Mouse (Mus musculus) liver, adult 2 months (tissue): ENCODE measurements at regions not wholly inside any gene's neighbourhood (a gene's known extent, or its start where the extent isn't known, plus 50 kb on each side); places are given as distances from the start of the nearest gene placed in this dataset.

Experiments used
- DNase-seq: peaks from one replicate; pipeline ENCODE4 v3.0.0-alpha.2; 2011; ENCODE audit warnings: low read depth, low spot score; ENCODE audit errors: extremely low read depth
- H3K27ac ChIP-seq: fragments of 200-500 bp; replicated peaks from 2 replicates; pipeline ENCODE4 v1.5.1; 2012; ENCODE audit warnings: low read depth, mild to moderate bottlenecking, control low read depth, inconsistent platforms, low read length; ENCODE audit not compliant: insufficient read depth
- H3K27me3 ChIP-seq: fragments of 200-500 bp; 2 replicates; pipeline ENCODE4 v1.6.1; 2012; ENCODE audit warnings: mild to moderate bottlenecking, moderate library complexity, low read length, inconsistent platforms; ENCODE audit not compliant: control insufficient read depth, insufficient read depth
- H3K36me3 ChIP-seq: fragments of 200-500 bp; 2 replicates; pipeline ENCODE4 v1.6.1; 2012; ENCODE audit warnings: low read length, inconsistent platforms; ENCODE audit not compliant: control insufficient read depth, insufficient read depth
- H3K4me1 ChIP-seq: fragments of 200-500 bp; 2 replicates; pipeline ENCODE4 v1.6.1; 2011; ENCODE audit warnings: low read length; ENCODE audit not compliant: control insufficient read depth, insufficient read depth
- H3K4me3 ChIP-seq: fragments of 200-500 bp; 2 replicates; pipeline ENCODE4 v1.5.1; 2011; ENCODE audit warnings: low read depth, mild to moderate bottlenecking, control low read depth, low read length, moderate library complexity; ENCODE audit not compliant: insufficient read depth
- H3K79me2 ChIP-seq: fragments of 200-500 bp; 2 replicates; pipeline ENCODE4 v1.6.1; 2012; ENCODE audit warnings: inconsistent platforms, mild to moderate bottlenecking, low read length, moderate library complexity; ENCODE audit not compliant: control insufficient read depth, insufficient read depth
- H3K9ac ChIP-seq: fragments of 200-500 bp; 2 replicates; pipeline ENCODE4 v1.6.1; 2012; ENCODE audit warnings: low read depth, mild to moderate bottlenecking, control low read depth, inconsistent platforms, low read length
- CTCF ChIP-seq: fragments of 200-500 bp; IDR thresholded peaks from 2 replicates; pipeline ENCODE4 v1.5.1; 2011; ENCODE audit warnings: low read depth, low read length, control low read depth
- POLR2A ChIP-seq: fragments of 200-500 bp; IDR thresholded peaks from 2 replicates; pipeline ENCODE4 v1.6.1; 2011; ENCODE audit warnings: low read length, control low read depth; ENCODE audit not compliant: insufficient read depth; ENCODE audit errors: extremely low read depth
- WGBS: fragments of 180-500 bp; shearing (Covaris S2); methylation state at CpG from one replicate; pipeline ENCODE4 v1.1.7; 2018; 5-methylcytosine and 5-hydroxymethylcytosine counted together

DNA sequence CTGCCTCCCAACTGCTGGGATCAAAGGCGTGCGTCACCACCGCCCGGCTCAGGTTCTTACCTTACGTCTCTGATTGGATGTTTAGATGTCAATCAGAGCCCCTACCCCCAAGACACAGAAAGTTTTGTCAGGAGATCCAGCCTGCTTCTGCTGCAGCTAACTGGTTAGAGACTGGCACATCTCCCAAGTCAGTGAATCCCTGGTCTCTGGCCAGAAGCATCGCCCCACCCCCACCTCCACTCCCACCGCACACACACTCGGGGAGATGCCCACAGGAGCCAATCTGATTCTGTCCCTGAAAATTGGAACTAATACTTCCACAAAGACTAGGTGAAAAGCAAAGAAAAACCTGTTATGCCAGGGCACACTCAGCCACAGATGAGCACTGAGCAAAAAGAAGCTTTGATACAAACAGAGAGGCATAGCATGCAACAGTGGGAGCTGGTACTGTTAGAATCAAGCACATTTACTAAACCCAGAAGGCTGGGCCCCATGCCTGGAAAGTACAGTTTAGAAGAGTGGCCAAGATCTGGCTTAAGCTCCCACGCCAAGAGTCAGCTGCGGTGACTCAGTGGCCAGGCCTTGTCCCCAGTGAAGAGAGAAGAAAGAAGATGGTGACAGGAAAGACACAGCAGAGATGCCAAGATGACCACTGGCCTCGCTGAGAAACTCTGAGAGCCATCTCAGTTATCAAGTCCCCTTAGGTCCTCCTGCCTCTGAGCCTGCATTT, 130.4 kb downstream of the Utp6 start:
- no peaks in the 10 kb centered on the region for H3K4me1 ChIP-seq
- no peaks in the 10 kb centered on the region for H3K27me3 ChIP-seq
- TF ChIP-seq POLR2A = no peak
- DNase-seq = no peak
- WGBS = 92% methylated on average over 11 of the region's 11 CpGs
- H3K36me3 ChIP-seq = no peaks in the 10 kb centered on the region
- H3K9ac ChIP-seq = no peak overlapping the region
- H3K79me2 ChIP-seq = no peaks in the 10 kb centered on the region
- no peak overlapping the region for H3K4me3 ChIP-seq
- H3K27ac ChIP-seq = no peak overlapping the region

DNA sequence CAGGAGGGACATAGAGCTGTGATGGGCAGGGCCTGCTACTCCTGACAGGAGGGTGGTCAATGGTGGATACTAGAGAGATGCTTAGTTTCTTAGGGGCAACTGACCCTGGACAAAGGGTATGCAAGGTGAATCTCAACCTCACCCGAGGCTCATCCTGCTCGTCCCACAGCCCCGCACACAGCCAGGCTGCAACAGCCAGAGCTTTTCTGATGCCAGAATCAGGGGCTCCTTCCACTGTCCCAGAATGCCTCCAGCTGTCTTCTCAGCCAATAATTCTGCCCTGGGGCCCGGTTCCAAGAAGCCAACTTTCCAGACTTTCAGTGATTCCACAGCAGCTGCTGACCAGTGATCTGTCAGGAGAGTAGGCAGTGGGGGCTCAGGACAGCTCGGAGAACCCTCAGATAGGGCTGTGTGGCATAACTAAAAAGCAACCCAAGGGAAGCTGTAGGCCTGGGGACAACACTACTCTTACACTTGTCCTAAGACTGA, 131.6 kb downstream of the Utp6 start:
- no peaks in the 10 kb centered on the region for H3K79me2 ChIP-seq
- DNase-seq = no peak
- no peaks in the 10 kb centered on the region for H3K36me3 ChIP-seq
- no peaks in the 10 kb centered on the region for H3K4me1 ChIP-seq
- 92% methylated on average over 5 of the region's 5 CpGs for WGBS
- H3K27me3 ChIP-seq = no peaks in the 10 kb centered on the region
- H3K4me3 ChIP-seq = no peak overlapping the region
- H3K9ac ChIP-seq = no peak overlapping the region
- no peak overlapping the region for H3K27ac ChIP-seq
- TF ChIP-seq CTCF (no peak), POLR2A (no peak)

- no peak for DNase-seq
- 90% methylated on average over 3 of the region's 3 CpGs for WGBS
Measured at GRCm38 (mm10) chr11:79827034-79827433, 135.2 kb downstream of the Utp6 start.

DNA sequence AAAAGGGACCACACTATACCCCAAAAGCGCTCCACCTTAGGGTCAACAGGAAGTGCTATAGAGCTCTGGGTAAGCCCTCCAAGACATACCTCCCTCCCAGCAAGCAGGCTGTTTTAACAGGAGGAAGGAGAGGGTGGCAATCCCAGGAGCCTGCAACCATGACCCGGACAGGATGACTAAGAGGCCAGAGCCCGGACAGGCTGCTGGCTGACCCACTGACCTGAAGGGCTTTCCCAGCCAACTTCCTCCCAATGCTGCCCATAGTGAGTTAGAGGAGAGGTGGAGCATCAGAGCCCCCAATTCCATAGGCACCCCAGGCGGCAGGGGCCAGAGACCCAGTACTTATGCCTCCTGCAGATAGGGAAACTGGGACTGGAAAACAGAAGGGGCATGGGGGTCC, 136.3 kb downstream of the Utp6 start:
- no peaks in the 10 kb centered on the region for H3K79me2 ChIP-seq
- no peaks in the 10 kb centered on the region; the same call in 1 of the 2 replicates for H3K4me1 ChIP-seq
- H3K4me3 ChIP-seq = no peak overlapping the region
- H3K36me3 ChIP-seq = no peaks in the 10 kb centered on the region
- H3K9ac ChIP-seq = no peak overlapping the region
- WGBS = 49% methylated on average over 4 of the region's 4 CpGs
- TF ChIP-seq POLR2A = no peak
- TF ChIP-seq CTCF = no peak
- no peak overlapping the region for H3K27ac ChIP-seq
- H3K27me3 ChIP-seq = no peaks in the 10 kb centered on the region
- DNase-seq = no peak

More at GRCm38 (mm10) chr11:79827034-79827433, 135.2 kb downstream of the Utp6 start:
- Histone ChIP-seq H3K9ac (no peak overlapping the region), H3K36me3 (no peaks in the 10 kb centered on the region), H3K4me3 (no peak overlapping the region), H3K79me2 (no peaks in the 10 kb centered on the region), H3K27me3 (no peaks in the 10 kb centered on the region), H3K27ac (no peak overlapping the region), H3K4me1 (no peaks in the 10 kb centered on the region; the same call in 1 of the 2 replicates)
- TF ChIP-seq POLR2A (no peak), CTCF (no peak)

DNA sequence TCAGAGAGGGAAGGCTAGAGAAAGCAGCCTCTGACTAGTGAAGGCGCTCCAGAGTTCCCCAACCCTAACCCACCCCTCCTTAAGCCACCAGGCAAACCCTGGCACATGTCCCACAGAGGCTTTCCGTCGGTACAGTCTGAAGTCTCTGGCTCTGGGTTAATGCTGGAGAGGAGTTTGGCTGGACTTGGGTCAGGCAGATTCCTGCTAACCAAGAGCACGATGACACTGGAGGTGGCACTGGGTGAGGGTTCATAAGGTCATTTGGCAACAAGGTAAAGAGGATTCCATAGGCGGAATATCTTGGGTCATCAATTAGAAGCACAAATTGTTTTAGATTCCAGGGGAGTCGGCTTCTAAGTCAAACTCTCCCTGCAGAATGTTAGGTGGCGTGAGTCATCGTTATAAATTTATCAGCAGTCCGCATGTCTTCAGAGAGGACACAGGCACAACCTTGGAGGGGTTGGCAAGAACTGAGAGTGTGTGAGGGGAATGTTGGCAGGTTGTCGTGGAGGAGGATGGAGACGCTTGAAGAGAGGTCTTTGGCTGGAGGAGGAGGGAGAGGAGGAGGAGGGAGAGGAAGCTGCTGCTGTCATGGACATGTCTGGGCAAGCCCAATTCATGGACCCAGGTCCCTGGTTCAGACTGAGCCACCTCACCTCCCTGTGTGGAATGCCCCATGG, 138.4 kb downstream of the Utp6 start:
- Histone ChIP-seq H3K27ac (no peak overlapping the region), H3K9ac (no peak overlapping the region), H3K79me2 (no peaks in the 10 kb centered on the region), H3K4me3 (no peak overlapping the region), H3K4me1 (no peaks in the 10 kb centered on the region; the same call in 1 of the 2 replicates), H3K36me3 (no peaks in the 10 kb centered on the region), H3K27me3 (no peaks in the 10 kb centered on the region)
- 63% methylated on average over 11 of the region's 11 CpGs for WGBS
- DNase-seq = peak; percentile 72
- TF ChIP-seq POLR2A (no peak), CTCF (no peak)

DNA sequence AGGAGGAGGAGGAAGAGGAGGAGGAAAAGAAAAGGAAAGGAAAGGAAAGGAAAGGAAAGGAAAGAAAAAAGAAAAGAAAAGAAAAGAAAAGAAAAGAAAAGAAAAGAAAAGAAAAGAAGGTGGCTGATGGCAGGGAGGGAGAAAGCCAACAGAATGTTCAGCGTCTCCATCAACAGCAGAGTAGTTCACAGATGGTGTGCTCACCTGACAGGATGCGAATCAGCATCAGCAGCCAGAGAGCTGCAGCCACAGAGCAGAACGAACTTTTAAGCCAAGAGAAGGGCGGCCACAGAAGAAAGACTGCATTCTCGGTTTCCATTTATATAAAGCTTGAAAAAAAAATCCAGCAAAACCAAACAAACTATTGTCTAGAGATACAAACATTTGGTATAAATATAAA, 140.2 kb downstream of the Utp6 start:
- Histone ChIP-seq H3K4me3 (no peak overlapping the region), H3K36me3 (no peaks in the 10 kb centered on the region), H3K27me3 (no peaks in the 10 kb centered on the region), H3K79me2 (no peaks in the 10 kb centered on the region), H3K27ac (no peak overlapping the region), H3K4me1 (no peaks in the 10 kb centered on the region; the same call in 1 of the 2 replicates), H3K9ac (no peak overlapping the region)
- TF ChIP-seq POLR2A (no peak), CTCF (no peak)
- DNase-seq = no peak
- 95% methylated on average over 5 of the region's 5 CpGs for WGBS
